ENCODE assay signal across 8 mouse cellular contexts in genomic region chr19:6979001-6979479, GRCm38 (mm10). TPM values are rescaled to one million over a fixed set of nuclear protein-coding genes. Genes with fewer than 3 reads are reported as not detected.
A peak's percentile ranks its signal among the peaks of the same experiment; 100 is the strongest.
DNase-seq lines count a peak whose midpoint lies in the region; ATAC-seq and TF ChIP-seq lines count a peak whose summit lies in the region.

No protein-coding gene starts in this region.

- no peaks in the 10 kb centered on the region for H3K27me3 ChIP-seq in heart, adult 2 months (ENCODE audit: control insufficient read depth, insufficient read depth, low read length)
- H3K27me3 ChIP-seq in E14TG2a.4 (ENCODE audit: insufficient read depth, low read length), result no peaks in the 10 kb centered on the region
- no peaks in the 10 kb centered on the region for H3K27me3 ChIP-seq in hindbrain, embryonic 10.5 days (ENCODE audit: insufficient read depth, poor library complexity, severe bottlenecking)
- no peaks in the 10 kb centered on the region for H3K27me3 ChIP-seq in limb, embryonic 12.5 days
- H3K27me3 ChIP-seq in neural tube, embryonic 13.5 days, result no peaks in the 10 kb centered on the region

- no peak for TF ChIP-seq POLR2A in heart, adult 2 months (IDR thresholded peaks at IDR 0.05; ENCODE audit: insufficient read depth, low read depth, low read length)

- no peak for TF ChIP-seq CTCF in heart, adult 2 months (IDR thresholded peaks at IDR 0.05)
- TF ChIP-seq CTCF in E14TG2a.4 (conservative IDR thresholded peaks at IDR 0.05; ENCODE audit: low read length), result no peak

- H3K27ac ChIP-seq in heart, adult 2 months, result peak overlapping the region; percentile 97
- H3K27ac ChIP-seq in hindbrain, embryonic 10.5 days, result peak overlapping the region; percentile 98
- H3K27ac ChIP-seq in limb, embryonic 12.5 days, result peak overlapping the region; percentile 62; the same call in 1 of the 2 replicates
- H3K27ac ChIP-seq in neural tube, embryonic 13.5 days (replicated peaks), result peak overlapping the region; percentile 94

- peak overlapping the region; percentile 80 for H3K4me2 ChIP-seq in limb, embryonic 12.5 days
- peak overlapping the region; percentile 92 for H3K4me2 ChIP-seq in neural tube, embryonic 13.5 days

- no peak for TF ChIP-seq EP300 in heart, adult 2 months (IDR thresholded peaks at IDR 0.05; ENCODE audit: insufficient read depth, low read depth, low read length)

- peak; percentile 46 to 49 for DNase-seq in heart, adult 2 months
- DNase-seq in heart, adult 11 months, result no peak
- peak; percentile 44 to 66 for DNase-seq in cerebellum, postnatal 25 days
- peak; percentile 43 for DNase-seq in hindbrain, embryonic 10.5 days (ENCODE audit: low spot score)

- H3K36me3 ChIP-seq in heart, adult 2 months (ENCODE audit: control insufficient read depth, insufficient read depth, low read length), result no peaks in the 10 kb centered on the region
- peaks cover 58% of the 10 kb centered on the region for H3K36me3 ChIP-seq in E14TG2a.4 (ENCODE audit: insufficient read depth, low read length)
- H3K36me3 ChIP-seq in hindbrain, embryonic 10.5 days, result peaks cover 47% of the 10 kb centered on the region
- peaks cover 44% of the 10 kb centered on the region for H3K36me3 ChIP-seq in limb, embryonic 12.5 days
- H3K36me3 ChIP-seq in neural tube, embryonic 13.5 days, result peaks cover 37% of the 10 kb centered on the region

- peaks cover 3% of the 10 kb centered on the region; the same call in 1 of the 2 replicates for H3K4me1 ChIP-seq in heart, adult 2 months (ENCODE audit: control insufficient read depth, insufficient read depth, low read length)
- H3K4me1 ChIP-seq in E14TG2a.4 (replicated peaks; ENCODE audit: low read depth, low read length), result peaks cover 64% of the 10 kb centered on the region
- H3K4me1 ChIP-seq in hindbrain, embryonic 10.5 days (replicated peaks), result peaks cover 69% of the 10 kb centered on the region
- peaks cover 46% of the 10 kb centered on the region for H3K4me1 ChIP-seq in limb, embryonic 12.5 days (replicated peaks)
- H3K4me1 ChIP-seq in neural tube, embryonic 13.5 days (replicated peaks), result peaks cover 50% of the 10 kb centered on the region

- no peaks in the 10 kb centered on the region for H3K9me3 ChIP-seq in E14TG2a.4 (ENCODE audit: low read length)
- no peaks in the 10 kb centered on the region for H3K9me3 ChIP-seq in hindbrain, embryonic 10.5 days
- no peaks in the 10 kb centered on the region for H3K9me3 ChIP-seq in limb, embryonic 12.5 days
- no peaks in the 10 kb centered on the region for H3K9me3 ChIP-seq in neural tube, embryonic 13.5 days

- intact Hi-C loops in heart, adult 2 months (cut with DNase I), result loop anchor here (2.0 to 5.0 kb wide), 2 partner anchors 37 to 60 kb away; partner anchors contain the start of genes Bad, Gpr137 and Stip1

- 0 out of 2 replicates have a peak, but pooled peaks have one; percentile 1 for ATAC-seq in limb, embryonic 12.5 days (ENCODE audit: insufficient number of reproducible peaks, insufficient read depth, low FRiP score, low TSS enrichment, low read depth)
- ATAC-seq in neural tube, embryonic 13.5 days (ENCODE audit: low read depth), result no peak
- no peak for ATAC-seq in erythroid progenitor cell, adult 5-6 weeks (replicated peaks; ENCODE audit: low FRiP score, poor library complexity, severe bottlenecking)

- H3K4me3 ChIP-seq in heart, adult 2 months, result peak overlapping the region; percentile 95
- peak overlapping the region; percentile 91 for H3K4me3 ChIP-seq in E14TG2a.4 (replicated peaks; ENCODE audit: low read length)
- peak overlapping the region; percentile 73 for H3K4me3 ChIP-seq in hindbrain, embryonic 10.5 days
- peak overlapping the region; percentile 67 for H3K4me3 ChIP-seq in limb, embryonic 12.5 days (replicated peaks)
- H3K4me3 ChIP-seq in neural tube, embryonic 13.5 days, result peak overlapping the region; percentile 63

- no peaks in the 10 kb centered on the region for H3K79me2 ChIP-seq in heart, adult 2 months (replicated peaks; ENCODE audit: control insufficient read depth, insufficient read depth, low read length)

- H3K9ac ChIP-seq in heart, adult 2 months (ENCODE audit: low read depth, low read length), result peak overlapping the region; percentile 58
- peak overlapping the region; percentile 66 for H3K9ac ChIP-seq in limb, embryonic 12.5 days (replicated peaks)
- H3K9ac ChIP-seq in neural tube, embryonic 13.5 days, result peak overlapping the region; percentile 73

- WGBS in heart, adult 2 months, result 12% methylated on average over 11 of the region's 11 CpGs
- WGBS in hindbrain, embryonic 10.5 days, result 13% methylated on average over 11 of the region's 11 CpGs
- WGBS in limb, embryonic 12.5 days, result 15% methylated on average over 11 of the region's 11 CpGs
- 12% methylated on average over 11 of the region's 11 CpGs for WGBS in neural tube, embryonic 13.5 days

RNA-seq across cellular contexts. Expression of gene Fkbp2, which starts 1.3 kb away (rescaled TPM):
- 10 to 100 TPM; 23.2 to 24.7 TPM for total RNA-seq in heart, adult 2 months (2021)
- 21.1 and 27.6 TPM in 2 replicates for polyA plus RNA-seq in heart, adult 2 months (2012; rRNA removed)
- 119 and 121 TPM in 2 replicates for polyA plus RNA-seq in hindbrain, embryonic 10.5 days (2016; fragmentation: Nextera tagmentation; extraction: Ambion mirVana)
- polyA plus RNA-seq in limb, embryonic 12.5 days (2016; fragmentation: Nextera tagmentation; extraction: Ambion mirVana), result 65.8 and 73.6 TPM in 2 replicates
- polyA plus RNA-seq in neural tube, embryonic 13.5 days (2015; fragmentation: Nextera tagmentation; extraction: Ambion mirVana), result 104 and 120 TPM in 2 replicates
- total RNA-seq in erythroid progenitor cell, adult 5-6 weeks (2015; ENCODE audit: low replicate concordance), result 38.1 and 93.3 TPM in 2 replicates
- total RNA-seq in erythroid progenitor cell, adult 5-6 weeks (2017; ENCODE audit: low replicate concordance), result 31.0 and 34.9 TPM in 2 replicates

RNA-seq across cellular contexts. Expression of gene Plcb3, which starts 2.8 kb away (rescaled TPM):
- 10 to 100 TPM; 14.6 to 15.2 TPM for total RNA-seq in heart, adult 2 months (2021)
- 27.5 and 33.7 TPM in 2 replicates for polyA plus RNA-seq in heart, adult 2 months (2012; rRNA removed)
- 22.3 and 28.3 TPM in 2 replicates for polyA plus RNA-seq in hindbrain, embryonic 10.5 days (2016; fragmentation: Nextera tagmentation; extraction: Ambion mirVana)
- 41.4 and 41.7 TPM in 2 replicates for polyA plus RNA-seq in limb, embryonic 12.5 days (2016; fragmentation: Nextera tagmentation; extraction: Ambion mirVana)
- 23.8 and 27.3 TPM in 2 replicates for polyA plus RNA-seq in neural tube, embryonic 13.5 days (2015; fragmentation: Nextera tagmentation; extraction: Ambion mirVana)
- 1.4 and 1.7 TPM in 2 replicates for total RNA-seq in erythroid progenitor cell, adult 5-6 weeks (2015; ENCODE audit: low replicate concordance)
- total RNA-seq in erythroid progenitor cell, adult 5-6 weeks (2017; ENCODE audit: low replicate concordance), result 0.68 and 1.8 TPM in 2 replicates

RNA-seq across cellular contexts. Expression of gene Ppp1r14b, which starts 4.3 kb away (rescaled TPM):
- 10 to 100 TPM; 85.8 to 91.0 TPM for total RNA-seq in heart, adult 2 months (2021)
- polyA plus RNA-seq in heart, adult 2 months (2012; rRNA removed), result 42.3 and 56.8 TPM in 2 replicates
- 157 and 186 TPM in 2 replicates for polyA plus RNA-seq in hindbrain, embryonic 10.5 days (2016; fragmentation: Nextera tagmentation; extraction: Ambion mirVana)
- polyA plus RNA-seq in limb, embryonic 12.5 days (2016; fragmentation: Nextera tagmentation; extraction: Ambion mirVana), result 245 and 288 TPM in 2 replicates
- 191 and 211 TPM in 2 replicates for polyA plus RNA-seq in neural tube, embryonic 13.5 days (2015; fragmentation: Nextera tagmentation; extraction: Ambion mirVana)
- total RNA-seq in erythroid progenitor cell, adult 5-6 weeks (2015; ENCODE audit: low replicate concordance), result 31.0 and 59.1 TPM in 2 replicates
- 0.91 and 10.4 TPM in 2 replicates for total RNA-seq in erythroid progenitor cell, adult 5-6 weeks (2017; ENCODE audit: low replicate concordance)

RNA-seq across cellular contexts. Expression of gene Vegfb, which starts 8.4 kb away (rescaled TPM):
- 100 to 1,000 TPM; 413 to 501 TPM for total RNA-seq in heart, adult 2 months (2021)
- 257 and 355 TPM in 2 replicates for polyA plus RNA-seq in heart, adult 2 months (2012; rRNA removed)
- polyA plus RNA-seq in hindbrain, embryonic 10.5 days (2016; fragmentation: Nextera tagmentation; extraction: Ambion mirVana), result 35.6 and 36.2 TPM in 2 replicates
- 53.8 and 55.2 TPM in 2 replicates for polyA plus RNA-seq in limb, embryonic 12.5 days (2016; fragmentation: Nextera tagmentation; extraction: Ambion mirVana)
- 37.2 and 39.3 TPM in 2 replicates for polyA plus RNA-seq in neural tube, embryonic 13.5 days (2015; fragmentation: Nextera tagmentation; extraction: Ambion mirVana)
- 13.7 and 22.2 TPM in 2 replicates for total RNA-seq in erythroid progenitor cell, adult 5-6 weeks (2015; ENCODE audit: low replicate concordance)
- total RNA-seq in erythroid progenitor cell, adult 5-6 weeks (2017; ENCODE audit: low replicate concordance), result 0.98 and 4.1 TPM in 2 replicates

RNA-seq across cellular contexts. Expression of gene Dnajc4, which starts 13.3 kb away (rescaled TPM):
- total RNA-seq in heart, adult 2 months (2021), result 10 to 100 TPM; 45.6 to 57.4 TPM
- polyA plus RNA-seq in heart, adult 2 months (2012; rRNA removed), result 57.6 and 68.4 TPM in 2 replicates
- polyA plus RNA-seq in hindbrain, embryonic 10.5 days (2016; fragmentation: Nextera tagmentation; extraction: Ambion mirVana), result 18.7 and 23.3 TPM in 2 replicates
- 21.2 and 22.8 TPM in 2 replicates for polyA plus RNA-seq in limb, embryonic 12.5 days (2016; fragmentation: Nextera tagmentation; extraction: Ambion mirVana)
- 21.5 and 23.0 TPM in 2 replicates for polyA plus RNA-seq in neural tube, embryonic 13.5 days (2015; fragmentation: Nextera tagmentation; extraction: Ambion mirVana)
- total RNA-seq in erythroid progenitor cell, adult 5-6 weeks (2015; ENCODE audit: low replicate concordance), result 11.5 TPM in 1 of 2 replicates, not detected in the other
- total RNA-seq in erythroid progenitor cell, adult 5-6 weeks (2017; ENCODE audit: low replicate concordance), result 2.2 and 2.6 TPM in 2 replicates
